Mouse (Mus musculus): ENCODE measurements around the gene Rreb1.

Gene Rreb1

DNA sequence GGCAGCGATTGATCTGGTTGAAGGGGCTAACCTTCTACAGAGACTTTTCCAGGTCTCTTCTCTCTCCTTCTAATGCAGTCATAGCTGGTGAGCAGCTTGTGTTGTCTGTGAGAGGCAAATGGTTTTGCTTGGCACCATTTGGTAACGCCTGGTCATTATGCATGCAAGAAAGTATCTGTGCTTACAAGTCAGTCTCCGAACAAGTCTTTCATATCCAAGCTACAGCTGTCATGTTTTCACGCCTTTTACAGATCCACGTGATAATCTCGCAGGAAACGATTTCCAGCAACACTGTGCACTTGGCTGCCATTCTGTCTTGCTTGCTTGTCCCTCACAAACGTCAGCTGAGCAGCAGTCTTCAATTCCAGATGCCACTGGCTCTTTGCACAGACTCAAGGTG lies 191.8 kb downstream of the Rreb1 start:
- no peak for DNase-seq (ENCODE audit: low spot score in 2 of 2)

DNA sequence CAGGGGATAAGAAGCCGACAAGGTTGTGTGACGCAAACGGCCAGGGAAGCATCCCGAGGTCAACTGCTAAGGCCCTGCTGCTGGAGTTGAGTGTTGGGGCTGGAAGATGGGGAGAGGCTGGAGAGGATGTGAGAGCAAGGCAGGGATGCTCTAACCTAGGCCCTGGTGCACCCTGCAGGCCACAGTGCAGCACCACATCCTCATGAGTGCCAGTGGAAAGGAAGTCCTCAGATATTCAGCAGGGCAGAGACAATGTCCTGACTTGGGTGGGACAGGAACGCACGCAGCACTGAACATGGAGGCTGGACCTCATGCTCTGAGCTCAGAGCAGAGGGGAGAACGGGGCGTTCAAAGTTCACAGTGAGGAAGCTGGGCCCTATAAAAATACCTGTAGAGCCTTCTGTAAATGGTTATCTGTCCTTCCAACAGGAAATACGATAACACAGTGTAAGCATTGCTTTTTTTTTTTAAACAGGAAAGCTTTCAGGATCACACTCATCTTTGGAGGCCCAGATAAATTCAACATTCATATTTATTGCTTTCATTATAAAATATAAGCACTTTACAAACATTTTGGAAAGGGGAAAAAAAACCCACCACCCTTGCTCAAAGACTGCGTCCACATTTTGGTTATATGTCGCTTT lies 192.8 kb downstream of the Rreb1 start:
- no peak for DNase-seq (ENCODE audit: low spot score in 2 of 2)

DNA sequence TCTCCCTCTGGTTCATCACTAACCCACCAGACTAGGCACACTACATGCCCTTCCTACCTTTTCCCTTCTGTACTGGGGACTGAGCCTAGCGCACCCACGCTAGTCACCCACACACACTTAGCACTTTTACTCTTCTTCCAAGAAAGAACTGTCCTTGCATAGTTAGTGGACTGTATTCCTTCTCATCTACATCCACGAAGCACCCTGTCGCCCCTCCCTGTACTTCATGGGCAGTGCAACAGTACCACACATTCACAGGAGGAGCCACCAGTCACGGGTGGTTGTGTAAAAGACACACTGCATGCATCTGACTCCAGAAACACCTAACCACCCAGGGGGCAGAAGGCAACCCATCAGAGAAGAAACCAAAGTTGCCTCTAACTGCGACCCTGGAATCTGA lies 195.8 kb downstream of the Rreb1 start:
- no peak for DNase-seq (ENCODE audit: low spot score in 2 of 2)

DNA sequence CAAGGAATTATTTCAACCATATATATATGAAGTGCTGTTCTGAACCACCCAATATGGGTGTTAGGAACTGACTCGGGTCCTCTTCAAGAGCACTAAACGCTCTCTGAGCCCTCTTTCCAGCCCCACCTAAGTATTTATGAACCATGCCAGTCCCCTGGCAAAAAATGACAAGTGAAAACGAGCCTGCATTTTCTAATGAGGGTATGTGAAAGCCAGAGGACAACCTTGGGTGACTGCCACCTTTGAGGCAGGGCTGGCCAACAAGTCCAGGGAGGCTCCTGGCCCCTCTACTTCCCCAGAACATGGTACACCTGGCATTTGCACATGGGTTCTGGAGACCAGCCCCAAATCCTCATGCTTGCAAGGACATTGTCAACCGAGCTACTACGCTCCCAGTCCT lies 196.5 kb downstream of the Rreb1 start:
- no peak for DNase-seq (ENCODE audit: low spot score in 2 of 2)

DNA sequence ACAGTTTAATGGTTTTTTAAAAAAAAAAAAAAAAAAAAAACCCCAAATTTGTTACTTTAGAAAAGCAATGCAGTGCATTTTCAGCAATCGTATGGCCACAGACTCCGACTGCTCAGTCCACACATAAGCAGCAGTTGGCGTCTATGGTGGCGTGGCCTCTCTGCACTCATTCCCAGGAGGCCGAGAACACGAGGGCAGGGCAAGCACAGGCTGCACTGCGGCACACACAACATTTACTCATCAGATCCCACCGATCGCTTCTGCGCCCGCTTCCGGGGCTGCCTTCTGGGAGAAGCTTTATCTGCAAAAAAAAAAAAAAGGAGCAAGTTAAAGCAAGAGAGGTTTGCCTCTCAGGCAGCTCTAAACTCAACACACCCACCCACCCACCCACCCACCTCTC lies 201.3 kb downstream of the Rreb1 start:
- DNase-seq (ENCODE audit: low spot score in 2 of 2), result no peak

DNA sequence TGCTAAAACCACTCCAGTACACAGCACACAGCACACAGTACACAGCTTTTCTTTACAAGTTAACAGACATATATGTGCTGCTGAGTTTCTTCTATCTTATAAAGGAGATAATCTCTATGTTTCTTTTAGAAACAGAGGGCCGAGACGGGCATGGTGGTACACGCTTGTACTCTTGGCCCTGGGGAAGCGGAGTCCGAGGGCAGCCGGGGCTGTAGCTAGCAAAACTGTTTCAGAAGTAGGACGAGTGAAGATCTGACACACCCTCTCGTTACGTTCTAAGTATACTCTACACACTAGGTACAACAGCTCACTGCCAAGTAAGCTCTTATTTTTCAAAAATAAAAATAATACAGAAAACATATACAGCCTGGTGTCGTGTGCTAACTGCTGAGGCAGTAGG lies 202.1 kb downstream of the Rreb1 start:
- DNase-seq (ENCODE audit: low spot score in 2 of 2), result no peak

DNA sequence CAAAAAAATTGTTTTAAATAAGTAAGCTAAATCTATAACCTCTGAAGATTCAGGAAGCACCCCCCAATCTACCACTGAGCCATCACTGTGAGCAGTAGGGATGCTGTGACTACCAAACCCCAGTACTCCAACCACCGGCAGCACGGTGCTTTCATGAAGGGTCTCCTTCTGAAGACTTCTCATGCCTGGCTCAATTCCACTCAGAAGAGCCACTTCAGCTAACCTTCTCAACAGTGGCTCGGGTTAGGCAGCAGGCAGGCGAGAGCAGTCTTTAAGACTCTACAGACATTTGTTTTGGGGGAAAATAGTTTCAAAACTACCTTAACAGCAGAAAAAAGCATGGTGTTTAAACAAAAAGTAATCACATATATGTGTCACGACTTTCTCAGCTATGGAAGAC lies 202.9 kb downstream of the Rreb1 start:
- no peak for DNase-seq (ENCODE audit: low spot score in 2 of 2)

DNA sequence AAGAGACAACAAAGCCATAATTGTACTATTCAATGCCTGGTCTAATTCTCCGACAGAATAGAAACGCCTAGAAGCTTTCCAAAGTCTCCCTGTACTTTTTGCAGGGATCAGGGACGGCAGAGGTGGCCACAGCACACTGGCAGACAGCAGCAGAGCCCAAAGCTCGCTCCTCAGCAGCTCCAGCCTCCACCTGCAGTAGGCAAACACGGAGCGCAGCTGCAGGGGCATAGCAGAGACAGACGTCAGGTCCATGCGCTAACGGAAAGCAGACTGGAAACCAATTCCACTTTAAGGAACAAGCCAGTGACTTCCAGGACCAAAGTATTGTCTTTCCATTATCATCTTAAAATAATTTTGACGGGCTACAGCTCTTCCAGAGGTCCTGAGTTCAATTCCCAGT lies 208.0 kb downstream of the Rreb1 start:
- DNase-seq (ENCODE audit: low spot score in 2 of 2), result no peak

DNA sequence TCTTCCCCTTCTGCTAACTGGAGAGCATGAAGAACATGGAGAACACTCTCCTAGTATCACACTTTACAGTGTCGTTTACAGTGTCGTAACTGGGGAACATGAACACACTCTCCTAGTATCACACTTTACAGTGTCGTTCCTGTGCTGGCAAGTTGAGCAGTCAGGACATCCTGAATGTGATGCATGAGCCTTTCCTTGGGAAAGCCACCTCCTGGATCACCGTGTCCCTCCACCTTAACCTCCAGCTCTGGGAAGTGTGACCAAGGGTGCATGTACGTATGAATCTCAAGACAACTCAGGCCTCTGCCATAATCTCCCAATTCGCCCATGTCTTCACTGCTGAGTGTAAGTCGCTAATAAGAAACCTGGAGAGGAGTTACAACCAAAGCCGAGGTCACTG lies 211.5 kb downstream of the Rreb1 start:
- no peak for DNase-seq (ENCODE audit: low spot score in 2 of 2)

DNA sequence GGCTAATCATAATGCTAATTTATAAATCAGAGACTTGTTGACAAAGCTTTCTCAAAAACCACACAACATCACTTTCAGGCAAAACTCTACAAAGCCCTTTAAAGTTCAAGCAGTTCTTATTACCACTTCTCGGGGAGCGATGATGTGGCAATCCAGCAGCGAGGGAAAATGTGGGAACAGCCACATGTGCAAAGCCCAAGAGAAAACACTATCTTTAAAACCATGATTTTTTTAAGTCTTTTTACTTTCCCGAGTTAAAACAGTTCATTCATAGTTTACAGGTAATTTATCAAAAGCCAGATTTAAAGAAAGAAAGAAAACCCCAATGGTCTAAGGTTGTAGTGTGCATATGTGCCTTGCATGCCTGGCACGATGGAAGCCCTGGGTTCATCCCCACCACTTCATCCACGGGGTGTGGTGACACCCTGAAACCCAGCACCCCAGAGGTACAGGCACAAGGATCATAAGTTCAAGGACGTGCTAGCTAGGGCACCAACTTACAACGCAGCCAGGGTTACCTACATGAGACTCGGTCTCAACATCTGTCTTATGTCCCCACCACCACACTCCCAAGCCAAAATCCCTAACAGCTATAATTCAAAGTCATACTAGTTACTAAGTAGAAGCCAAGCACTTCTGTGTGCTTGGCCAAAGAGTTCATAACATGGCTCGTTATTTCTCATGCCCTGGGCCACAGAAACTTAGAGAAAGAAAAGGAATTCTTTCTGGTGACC lies 214.6 kb downstream of the Rreb1 start:
- no peak for DNase-seq (ENCODE audit: low spot score in 2 of 2)

DNA sequence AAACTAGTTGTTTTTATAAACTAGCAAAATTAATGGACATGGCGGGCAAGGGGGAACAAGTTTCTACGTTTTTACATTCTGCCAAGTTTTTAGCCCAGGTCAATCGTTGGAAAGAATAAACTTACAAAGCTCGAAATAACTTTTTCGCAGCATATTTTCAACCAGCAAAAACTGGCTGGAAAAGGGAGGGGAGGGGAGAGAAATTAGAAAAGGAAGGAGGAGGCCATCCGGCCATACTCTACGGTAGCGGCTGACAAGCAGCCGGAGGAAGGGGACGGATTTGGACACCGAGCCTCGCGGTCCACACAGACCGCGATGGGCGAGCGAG lies 215.1 kb downstream of the Rreb1 start:
- DNase-seq (ENCODE audit: low spot score in 2 of 2), result no peak

DNA sequence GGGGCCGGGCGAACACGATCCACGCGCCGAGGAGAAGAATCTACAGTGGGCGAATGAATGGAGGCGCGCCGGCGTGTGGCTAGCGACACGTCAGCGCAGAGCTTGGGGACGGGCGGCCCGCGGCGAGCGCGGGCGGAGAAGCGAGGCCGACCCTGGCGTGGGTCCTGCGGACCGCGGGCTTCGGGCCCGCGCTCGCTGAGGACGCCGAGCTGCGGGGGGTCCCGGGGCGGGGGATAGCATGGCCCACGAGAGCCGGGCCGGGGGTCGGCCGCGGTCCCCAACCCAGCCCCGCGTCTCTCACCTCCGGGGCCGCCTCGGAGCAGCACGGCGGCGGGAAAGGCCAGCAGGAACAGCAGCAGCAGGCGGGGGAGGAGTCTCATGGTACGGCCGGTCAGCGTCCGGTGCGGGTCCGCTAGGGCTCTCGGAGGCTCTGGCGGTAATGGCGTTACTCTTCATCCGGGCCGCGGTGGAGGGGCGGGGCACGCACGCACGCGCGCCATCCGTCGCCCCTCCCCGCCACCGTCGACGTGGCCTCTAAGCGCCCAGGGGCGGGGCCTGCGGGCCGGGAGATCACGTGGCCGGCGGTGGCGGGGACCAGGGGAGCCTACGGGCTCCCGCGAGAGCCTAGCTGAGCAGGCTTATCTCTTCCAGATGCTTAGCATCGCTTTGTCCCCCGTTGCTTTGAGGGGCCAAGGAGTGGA lies 215.7 kb downstream of the Rreb1 start, which contains the start of gene Ssr1:
Ssr1 (minus strand) TSS at position 514 of the 701 bp plus-strand sequence.
- peak; percentile 86 to 93 for DNase-seq (ENCODE audit: low spot score in 2 of 2)

DNA sequence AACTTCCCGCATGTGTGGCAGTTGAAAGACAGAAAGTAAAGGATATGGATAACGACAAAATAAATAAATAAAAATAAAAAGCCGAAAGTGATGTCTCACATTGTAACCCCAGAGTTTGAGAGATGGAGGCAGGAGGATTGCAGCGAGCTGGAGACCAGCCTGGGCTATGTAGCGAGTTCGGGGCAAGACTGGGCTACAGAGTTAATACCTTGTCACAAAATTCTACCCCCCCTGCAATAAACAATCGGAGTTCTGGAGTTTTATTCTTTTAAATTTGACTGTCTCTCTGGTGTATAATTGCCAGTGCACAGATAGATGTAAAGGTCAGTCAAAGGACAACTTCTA lies 216.2 kb downstream of the Rreb1 start:
- DNase-seq (ENCODE audit: low spot score in 2 of 2), result no peak

DNA sequence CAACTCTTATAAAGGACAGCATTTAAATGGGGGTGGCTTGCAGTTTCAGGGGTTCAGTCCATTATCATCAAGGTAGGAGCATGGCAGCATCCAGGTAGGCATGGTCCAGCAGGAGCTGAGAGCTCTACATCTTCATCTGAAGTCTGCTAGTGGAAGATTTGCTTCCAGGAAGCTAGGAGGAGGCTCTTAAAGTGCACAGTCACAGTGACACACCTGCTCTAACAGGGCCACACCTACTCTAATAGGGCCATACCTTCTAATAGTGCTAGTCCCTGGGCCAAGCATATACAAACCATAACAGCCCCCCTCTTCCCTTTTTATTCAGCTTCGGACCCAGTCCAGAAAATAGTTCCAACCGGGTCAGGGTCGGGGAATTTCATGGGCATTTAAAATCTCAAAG lies 221.5 kb downstream of the Rreb1 start:
- DNase-seq (ENCODE audit: low spot score in 2 of 2), result no peak
